Mouse (Mus musculus): ENCODE results near the gene Fez2. TPM values are rescaled to one million over a fixed set of nuclear protein-coding genes. Genes with fewer than 3 reads are reported as not detected.

Gene Fez2
- polyA plus RNA-seq, 1 experiment = 63.2 TPM

DNA sequence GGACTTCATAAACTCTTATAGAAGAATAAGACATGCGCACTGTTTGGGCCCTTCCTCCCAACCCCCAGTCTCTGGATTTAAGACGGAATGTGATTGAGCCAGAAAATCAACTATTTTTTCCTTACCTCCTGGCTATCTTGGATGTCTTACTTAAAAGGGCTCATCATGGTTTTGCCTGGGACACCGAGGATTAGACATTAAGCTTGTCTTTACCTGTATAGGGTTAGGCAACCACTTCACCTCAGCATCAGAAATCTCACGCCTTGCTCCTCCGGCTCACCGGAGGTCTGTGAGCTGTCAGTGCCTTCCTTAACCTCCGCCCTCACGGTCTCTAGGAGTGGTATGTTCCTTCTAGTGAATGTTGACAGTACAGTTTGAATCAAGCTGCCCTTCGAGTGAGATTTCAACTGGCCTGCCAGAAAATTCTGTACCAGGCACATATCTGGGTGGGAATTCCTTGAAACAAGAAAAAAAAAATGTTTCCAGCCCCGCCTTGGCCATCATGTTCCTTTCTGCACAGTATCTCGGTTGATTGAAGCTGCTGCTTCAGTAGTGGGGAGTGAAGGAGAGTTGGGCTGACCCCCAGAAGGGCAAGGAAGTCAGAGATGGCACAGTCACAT lies 96.6 kb downstream of the Fez2 start:
- TF ChIP-seq CTCF (IDR thresholded peaks at IDR 0.05; ENCODE audit: extremely low read depth, insufficient read depth, low read length) (no peak), POLR2A (IDR thresholded peaks at IDR 0.05; ENCODE audit: extremely low read depth, insufficient read depth, low read length) (no peak)
- 0 out of 2 replicates have a peak overlapping the region, but pooled peaks have one; percentile 46 for H3K27ac ChIP-seq (ENCODE audit: insufficient read depth, low read length)
- no peaks in the 10 kb centered on the region for H3K4me1 ChIP-seq (ENCODE audit: control insufficient read depth, insufficient read depth, low read length)
- no peak overlapping the region for H3K4me3 ChIP-seq (ENCODE audit: insufficient read depth, low read length)

Other genes with a start within 250 kb of the Fez2 start
- gene Crim1, start 217.9 kb downstream of the Fez2 start, polyA plus RNA-seq (2012; rRNA removed) = 33.5 and 37.7 TPM in 2 replicates
- gene Vit, start 89.9 kb upstream of the Fez2 start, polyA plus RNA-seq (2012; rRNA removed) = 1.5 and 2.0 TPM in 2 replicates